Mouse (Mus musculus): Measurements from ENCODE around the gene Ccdc12. TPM values are rescaled to one million over a fixed set of nuclear protein-coding genes. Genes with fewer than 3 reads are reported as not detected.
A peak's percentile ranks its signal among the peaks of the same experiment; 100 is the strongest.

Ccdc12 gene
- polyA plus RNA-seq, 1 experiment from 2014 or later, result 200 TPM

DNA sequence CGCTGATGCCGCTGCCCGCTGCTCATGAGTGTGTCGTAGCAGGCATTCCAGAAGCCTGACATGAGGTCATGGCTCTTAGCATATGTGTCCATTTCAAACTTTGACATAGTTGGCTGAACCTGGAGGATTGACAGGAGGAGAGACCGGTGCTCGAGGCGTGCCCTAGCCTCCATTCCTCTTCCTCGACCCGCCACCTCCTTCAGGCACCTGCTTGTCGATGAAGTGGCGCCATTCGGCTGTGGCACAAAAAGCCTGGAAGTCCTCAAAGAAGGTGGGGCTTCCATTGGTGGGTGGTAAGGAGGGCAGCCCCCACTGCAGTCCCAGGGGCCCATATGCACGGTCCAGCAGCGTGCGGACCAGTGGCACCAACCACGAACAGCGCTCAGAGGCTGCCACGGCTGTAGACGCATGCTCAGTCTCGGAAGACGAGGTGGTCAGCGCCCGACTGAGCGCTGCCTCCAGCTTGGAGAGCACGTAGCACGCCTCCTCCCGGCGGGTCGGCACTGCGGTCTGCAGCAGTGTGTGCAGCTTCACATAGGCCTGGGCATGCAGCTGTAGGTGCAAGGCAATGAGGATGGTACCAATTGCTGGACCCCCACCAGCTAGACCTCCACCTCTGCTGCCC is 24.5 kb upstream of the Ccdc12 start:
- peaks cover 19% of the 10 kb centered on the region; the same call in 1 of the 2 replicates for H3K36me3 ChIP-seq (ENCODE audit: insufficient read depth, low read length)
- 40% methylated on average over 30 of the region's 30 CpGs for WGBS
- no peak overlapping the region for H3K4me3 ChIP-seq (ENCODE audit: low read depth, low read length)

DNA sequence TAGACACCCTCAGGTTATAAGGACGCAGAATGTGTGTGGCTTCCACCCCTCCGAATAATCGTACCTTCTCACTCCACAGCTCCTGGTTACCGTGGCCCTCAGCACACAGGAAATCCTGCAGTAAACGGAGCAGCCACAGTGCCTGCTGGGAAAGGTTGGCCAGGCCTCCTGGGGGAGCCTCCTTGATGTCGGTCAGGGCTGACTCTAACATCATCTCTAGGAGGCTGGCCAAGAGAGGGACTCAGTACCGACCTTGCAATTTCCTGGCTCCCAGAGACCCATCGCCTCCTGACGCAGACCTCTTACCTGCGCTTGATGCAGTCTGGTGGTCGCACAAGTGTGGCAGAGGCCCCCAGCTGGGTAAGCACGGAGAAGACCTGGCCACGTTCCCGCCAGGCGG is 23.6 kb upstream of the Ccdc12 start:
- Histone ChIP-seq H3K9ac (replicated peaks; ENCODE audit: low read depth) (no peak overlapping the region), H3K36me3 (ENCODE audit: insufficient read depth, low read length) (peaks cover 13% of the 10 kb centered on the region; the same call in 1 of the 2 replicates), H3K4me1 (ENCODE audit: insufficient read depth, low read depth, low read length) (no peaks in the 10 kb centered on the region), H3K27ac (ENCODE audit: low read length) (no peak overlapping the region), H3K27me3 (replicated peaks; ENCODE audit: insufficient read depth, low read length) (no peaks in the 10 kb centered on the region), H3K4me2 (replicated peaks; ENCODE audit: low read depth, low read length) (no peak overlapping the region), H3K9me3 (ENCODE audit: low read length) (no peaks in the 10 kb centered on the region), H3K4me3 (ENCODE audit: low read depth, low read length) (no peak overlapping the region)
- no peak for ATAC-seq
- DNase-seq (ENCODE audit: low spot score), result no peak
- 82% methylated on average over 15 of the region's 15 CpGs for WGBS
- no peak for TF ChIP-seq EP300 (IDR thresholded peaks at IDR 0.05)

More for the DNA sequence above, 24.5 kb upstream of the Ccdc12 start:
- no peak for ATAC-seq
- Histone ChIP-seq H3K9me3 (ENCODE audit: low read length) (no peaks in the 10 kb centered on the region), H3K9ac (replicated peaks; ENCODE audit: low read depth) (no peak overlapping the region), H3K4me2 (replicated peaks; ENCODE audit: low read depth, low read length) (no peak overlapping the region), H3K27ac (ENCODE audit: low read length) (no peak overlapping the region), H3K4me1 (ENCODE audit: insufficient read depth, low read depth, low read length) (no peaks in the 10 kb centered on the region), H3K27me3 (replicated peaks; ENCODE audit: insufficient read depth, low read length) (no peaks in the 10 kb centered on the region)
- DNase-seq (ENCODE audit: low spot score), result no peak
- TF ChIP-seq CTCF (IDR thresholded peaks at IDR 0.05), result peak; percentile 37
- no peak for TF ChIP-seq EP300 (IDR thresholded peaks at IDR 0.05)

DNA sequence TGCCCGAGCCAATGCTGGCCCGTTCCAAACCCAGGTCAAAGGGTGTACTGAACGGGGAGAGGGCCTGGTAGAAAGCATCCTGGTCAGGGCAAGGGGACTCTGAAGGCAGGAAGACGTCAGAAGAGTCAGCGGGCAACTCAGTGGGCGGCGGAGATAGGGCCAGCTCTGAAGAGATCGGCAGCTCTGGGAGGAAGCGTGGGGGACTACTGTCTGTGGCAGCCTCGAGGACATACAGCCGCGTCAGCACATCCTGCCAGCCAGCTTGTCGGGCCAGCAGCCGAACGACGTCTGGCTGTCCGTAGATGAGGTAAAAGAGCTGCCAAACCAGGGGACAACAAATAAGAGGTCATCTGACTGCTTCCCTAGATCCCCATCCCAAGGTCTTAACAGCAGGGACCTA is 22.4 kb upstream of the Ccdc12 start:
- no peak overlapping the region for H3K9ac ChIP-seq (replicated peaks; ENCODE audit: low read depth)
- H3K27me3 ChIP-seq (replicated peaks; ENCODE audit: insufficient read depth, low read length), result no peaks in the 10 kb centered on the region
- WGBS, result 64% methylated on average over 17 of the region's 17 CpGs
- H3K36me3 ChIP-seq (ENCODE audit: insufficient read depth, low read length), result peaks cover 18% of the 10 kb centered on the region; the same call in 1 of the 2 replicates
- TF ChIP-seq EP300 (IDR thresholded peaks at IDR 0.05) (no peak), CTCF (IDR thresholded peaks at IDR 0.05) (no peak)
- DNase-seq (ENCODE audit: low spot score), result no peak
- no peak overlapping the region for H3K4me3 ChIP-seq (ENCODE audit: low read depth, low read length)
- no peaks in the 10 kb centered on the region for H3K4me1 ChIP-seq (ENCODE audit: insufficient read depth, low read depth, low read length)
- H3K27ac ChIP-seq (ENCODE audit: low read length), result no peak overlapping the region
- no peak for ATAC-seq
- no peaks in the 10 kb centered on the region for H3K9me3 ChIP-seq (ENCODE audit: low read length)
- no peak overlapping the region for H3K4me2 ChIP-seq (replicated peaks; ENCODE audit: low read depth, low read length)

DNA sequence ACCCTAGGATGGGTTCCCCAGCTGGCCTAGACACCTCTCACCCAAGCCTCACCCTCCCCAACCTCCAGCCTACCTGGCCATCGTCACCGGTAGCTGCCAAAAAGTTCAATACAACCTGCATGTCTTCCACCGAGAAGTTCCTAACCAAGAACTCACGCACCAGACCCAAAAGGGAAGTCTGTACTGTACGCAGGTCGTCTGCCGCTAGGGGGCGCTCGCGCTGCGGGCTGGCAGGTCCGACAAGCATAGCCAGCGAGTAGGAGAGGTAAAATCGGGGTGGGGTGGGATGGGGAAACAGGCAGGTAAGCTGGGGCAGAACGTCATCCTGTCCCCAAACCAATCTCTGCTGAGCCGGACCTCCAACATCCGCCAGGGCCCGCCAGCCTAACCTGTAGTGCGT is 21.1 kb upstream of the Ccdc12 start:
- DNase-seq (ENCODE audit: low spot score), result peak; percentile 85
- Histone ChIP-seq H3K4me2 (replicated peaks; ENCODE audit: low read depth, low read length) (no peak overlapping the region), H3K27ac (ENCODE audit: low read length) (no peak overlapping the region), H3K9ac (replicated peaks; ENCODE audit: low read depth) (no peak overlapping the region), H3K4me1 (ENCODE audit: insufficient read depth, low read depth, low read length) (no peaks in the 10 kb centered on the region), H3K9me3 (ENCODE audit: low read length) (no peaks in the 10 kb centered on the region), H3K36me3 (ENCODE audit: insufficient read depth, low read length) (peaks cover 18% of the 10 kb centered on the region; the same call in 1 of the 2 replicates), H3K27me3 (replicated peaks; ENCODE audit: insufficient read depth, low read length) (no peaks in the 10 kb centered on the region), H3K4me3 (ENCODE audit: low read depth, low read length) (no peak overlapping the region)
- WGBS, result 12% methylated on average over 19 of the region's 19 CpGs
- no peak for TF ChIP-seq EP300 (IDR thresholded peaks at IDR 0.05)
- TF ChIP-seq CTCF (IDR thresholded peaks at IDR 0.05), result peak; percentile 99
- peak; percentile 63 for ATAC-seq

DNA sequence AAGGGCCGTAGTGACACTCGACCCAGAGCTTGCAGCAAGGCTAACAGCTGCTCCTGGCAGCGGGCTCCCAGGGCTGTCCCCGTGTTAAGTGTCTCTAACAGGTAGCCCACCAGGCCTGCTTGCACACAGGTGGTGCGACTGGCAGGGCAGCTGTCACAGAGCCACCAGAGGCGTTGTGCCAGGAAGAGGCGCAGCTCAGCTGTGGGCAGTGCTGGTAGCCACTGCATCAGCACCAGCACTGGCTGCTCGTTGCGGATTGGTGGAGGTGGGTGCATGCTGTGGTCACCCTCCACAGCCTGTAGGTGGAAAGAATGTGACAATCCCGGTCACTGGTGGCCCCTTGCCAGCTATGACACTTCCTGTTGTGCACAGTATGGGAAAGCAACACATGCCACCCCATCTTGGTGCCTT is 17.7 kb upstream of the Ccdc12 start:
- no peak overlapping the region for H3K27ac ChIP-seq (ENCODE audit: low read length)
- TF ChIP-seq EP300 (IDR thresholded peaks at IDR 0.05) (no peak), CTCF (IDR thresholded peaks at IDR 0.05) (no peak)
- no peak overlapping the region for H3K4me2 ChIP-seq (replicated peaks; ENCODE audit: low read depth, low read length)
- no peak for DNase-seq (ENCODE audit: low spot score)
- no peaks in the 10 kb centered on the region for H3K27me3 ChIP-seq (replicated peaks; ENCODE audit: insufficient read depth, low read length)
- no peaks in the 10 kb centered on the region for H3K9me3 ChIP-seq (ENCODE audit: low read length)
- 0 out of 2 replicates have a peak, but pooled peaks cover 7% of the 10 kb centered on the region for H3K36me3 ChIP-seq (ENCODE audit: insufficient read depth, low read length)
- H3K4me1 ChIP-seq (ENCODE audit: insufficient read depth, low read depth, low read length), result no peaks in the 10 kb centered on the region
- 75% methylated on average over 10 of the region's 10 CpGs for WGBS
- 0 out of 2 replicates have a peak, but pooled peaks have one; percentile 26 for ATAC-seq
- no peak overlapping the region for H3K9ac ChIP-seq (replicated peaks; ENCODE audit: low read depth)
- no peak overlapping the region for H3K4me3 ChIP-seq (ENCODE audit: low read depth, low read length)

DNA sequence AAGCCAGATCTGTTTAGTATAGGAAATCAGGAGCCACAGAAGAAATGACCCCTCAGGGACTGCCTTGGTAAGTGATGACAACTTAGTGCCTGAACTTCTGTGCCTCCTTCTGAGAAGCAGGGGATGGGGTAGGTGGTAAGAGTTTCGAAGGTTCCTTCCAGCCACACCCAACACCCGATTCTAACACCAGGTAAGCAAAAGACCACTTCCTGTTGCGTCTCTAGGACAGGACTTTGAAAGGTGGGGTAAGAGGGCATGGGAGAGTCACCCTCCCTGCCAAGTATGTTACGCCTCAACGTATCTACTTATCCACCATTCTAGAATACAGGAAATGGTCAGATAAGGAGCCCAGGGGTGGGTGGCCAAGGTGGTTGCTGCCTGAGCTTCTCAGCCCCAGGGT is 15.3 kb upstream of the Ccdc12 start:
- H3K36me3 ChIP-seq (ENCODE audit: insufficient read depth, low read length), result 0 out of 2 replicates have a peak, but pooled peaks cover 7% of the 10 kb centered on the region
- ATAC-seq, result no peak

More for the DNA sequence above, 15.3 kb upstream of the Ccdc12 start:
- H3K4me2 ChIP-seq (replicated peaks; ENCODE audit: low read depth, low read length), result no peak overlapping the region
- H3K27me3 ChIP-seq (replicated peaks; ENCODE audit: insufficient read depth, low read length), result no peaks in the 10 kb centered on the region
- TF ChIP-seq CTCF (IDR thresholded peaks at IDR 0.05) (no peak), EP300 (IDR thresholded peaks at IDR 0.05) (no peak)
- no peaks in the 10 kb centered on the region for H3K9me3 ChIP-seq (ENCODE audit: low read length)
- H3K27ac ChIP-seq (ENCODE audit: low read length), result no peak overlapping the region
- no peak for DNase-seq (ENCODE audit: low spot score)
- no peaks in the 10 kb centered on the region for H3K4me1 ChIP-seq (ENCODE audit: insufficient read depth, low read depth, low read length)
- H3K4me3 ChIP-seq (ENCODE audit: low read depth, low read length), result no peak overlapping the region
- H3K9ac ChIP-seq (replicated peaks; ENCODE audit: low read depth), result no peak overlapping the region
- 72% methylated on average over 5 of the region's 5 CpGs for WGBS

All from lung, postnatal 0 days (tissue).